Mouse (Mus musculus) lung, embryonic 15.5 days (tissue): ENCODE results near the gene Hormad1. TPM values are rescaled to one million over a fixed set of nuclear protein-coding genes. Genes with fewer than 3 reads are reported as not detected.
A peak's percentile ranks its signal among the peaks of the same experiment; 100 is the strongest.
"Not testable (repeated sequence)": the region's sequence is repeated elsewhere in the genome, so short reads cannot be mapped to it uniquely, and the experiment has no call there.

Experiments
- ATAC-seq: fragments of 200-750 bp; cut with Nextera tagmentation; 2 replicates; pipeline ENCODE4 v1.8.0; 2017; ENCODE audit warnings: moderate number of reproducible peaks, borderline replicate concordance; ENCODE audit not compliant: low FRiP score, low TSS enrichment; ENCODE audit errors: extremely low read depth
- H3K27ac ChIP-seq: fragments of 300-500 bp; sonication (generic); 2 replicates; pipeline ENCODE4 v1.5.1; 2015; ENCODE audit warnings: moderate library complexity, mild to moderate bottlenecking, inconsistent platforms
- H3K27me3 ChIP-seq: fragments of 300-500 bp; sonication (generic); 2 replicates; pipeline ENCODE4 v1.6.1; 2015; ENCODE audit warnings: inconsistent platforms
- H3K36me3 ChIP-seq: fragments of 300-500 bp; sonication (generic); 2 replicates; pipeline ENCODE4 v1.6.1; 2015; ENCODE audit warnings: inconsistent platforms
- H3K4me1 ChIP-seq: fragments of 300-500 bp; sonication (generic); 2 replicates; pipeline ENCODE4 v1.6.1; 2015; ENCODE audit warnings: inconsistent platforms
- H3K4me2 ChIP-seq: fragments of 300-500 bp; sonication (generic); 2 replicates; pipeline ENCODE4 v1.6.1; 2015; ENCODE audit warnings: inconsistent platforms, mild to moderate bottlenecking, moderate library complexity
- H3K4me3 ChIP-seq: fragments of 300-500 bp; sonication (generic); 2 replicates; pipeline ENCODE4 v1.5.1; 2015; ENCODE audit warnings: mild to moderate bottlenecking, inconsistent platforms
- H3K9ac ChIP-seq: fragments of 300-500 bp; sonication (generic); 2 replicates; pipeline ENCODE4 v1.6.1; 2015; ENCODE audit warnings: inconsistent platforms
- H3K9me3 ChIP-seq: fragments of 300-500 bp; sonication (generic); 2 replicates; pipeline ENCODE4 v1.6.1; 2016; ENCODE audit warnings: inconsistent platforms
- WGBS: fragments of 180-500 bp; shearing (Covaris S2); methylation state at CpG from one replicate; pipeline ENCODE4 v1.1.7; 2015; 5-methylcytosine and 5-hydroxymethylcytosine counted together
- polyA plus RNA-seq: library from polyadenylated mRNA; unstranded; fragments of >200 nt; fragmentation: Nextera tagmentation; extraction: Ambion mirVana; gene quantifications from 2 replicates; pipeline ENCODE4 v1.2.1, GENCODE M21; 2015

Hormad1 gene
- polyA plus RNA-seq, 1 experiment from 2014 or later = 0.10 TPM

DNA sequence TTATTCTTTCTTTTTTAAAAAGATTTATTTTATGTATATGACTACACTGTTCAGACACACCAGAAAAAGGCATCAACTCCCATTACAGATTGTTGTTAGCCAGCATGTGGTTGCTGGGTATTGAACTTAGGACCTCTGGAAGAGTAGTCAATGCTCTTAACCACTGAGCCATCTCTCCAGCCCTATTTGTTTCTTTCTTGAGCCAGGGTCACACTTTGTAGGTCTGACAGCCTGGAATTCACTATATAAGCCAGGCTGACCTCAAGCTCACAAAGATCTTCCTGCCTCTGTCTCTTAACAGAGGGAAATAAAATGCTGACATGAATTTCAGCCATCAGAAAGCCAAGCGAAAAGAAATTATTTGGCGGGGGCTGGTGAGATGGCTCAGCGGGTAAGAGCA lies 10.1 kb downstream of the Hormad1 start:
- ATAC-seq = no peak
- H3K4me2 ChIP-seq = no peak overlapping the region
- no peaks in the 10 kb centered on the region for H3K36me3 ChIP-seq
- H3K27ac ChIP-seq = no peak overlapping the region
- H3K9me3 ChIP-seq = no peaks in the 10 kb centered on the region
- no peak overlapping the region for H3K9ac ChIP-seq
- no peaks in the 10 kb centered on the region for H3K27me3 ChIP-seq
- no peaks in the 10 kb centered on the region for H3K4me1 ChIP-seq
- no peak overlapping the region for H3K4me3 ChIP-seq
- 83% methylated on average over 3 of the region's 3 CpGs for WGBS

DNA sequence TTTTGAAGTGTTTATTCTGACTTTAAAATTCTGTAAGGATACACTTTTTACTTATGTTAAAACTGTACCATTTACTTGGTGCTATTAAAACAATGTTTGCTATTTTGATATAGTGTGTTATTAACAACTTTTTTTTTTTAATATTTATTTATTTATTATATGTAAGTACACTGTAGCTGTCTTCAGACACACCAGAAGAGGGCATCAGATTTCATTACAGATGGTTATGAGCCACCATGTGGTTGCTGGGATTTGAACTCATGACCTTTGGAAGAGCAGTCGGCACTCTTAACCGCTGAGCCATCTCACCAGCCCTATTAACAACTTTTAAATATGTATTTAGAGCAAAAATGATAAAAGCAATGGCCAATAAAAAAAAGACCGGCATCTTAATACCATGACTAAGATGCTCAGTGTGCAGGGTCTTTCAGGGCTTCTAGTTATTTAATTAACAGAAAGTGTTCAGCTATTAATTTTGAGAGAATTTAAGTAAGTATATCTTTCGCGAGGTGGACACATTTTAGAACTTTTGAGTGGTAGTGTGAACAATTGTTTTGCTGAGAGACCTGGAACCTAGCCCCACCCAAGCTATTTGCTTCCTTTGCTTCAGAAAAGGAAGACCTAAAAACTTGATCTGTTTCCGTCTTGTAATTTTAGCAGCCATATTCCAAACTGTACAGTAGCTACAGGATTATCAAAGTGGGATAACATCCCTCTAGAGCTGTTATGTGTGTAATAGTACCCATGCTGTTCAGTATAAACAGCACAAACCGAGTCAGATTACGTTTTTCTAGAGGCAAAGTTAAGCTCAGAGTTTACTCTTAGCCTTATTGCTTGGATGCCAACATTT lies 28.5 kb downstream of the Hormad1 start:
- 43% methylated on average over 8 of the region's 8 CpGs for WGBS
- peaks cover 8% of the 10 kb centered on the region for H3K36me3 ChIP-seq
- H3K4me2 ChIP-seq = peak overlapping the region; percentile 62
- H3K4me3 ChIP-seq = peak overlapping the region; percentile 80
- no peaks in the 10 kb centered on the region for H3K9me3 ChIP-seq
- peaks cover 6% of the 10 kb centered on the region for H3K4me1 ChIP-seq
- H3K27me3 ChIP-seq = no peaks in the 10 kb centered on the region
- ATAC-seq = no peak
- H3K9ac ChIP-seq = 0 out of 2 replicates have a peak overlapping the region, but pooled peaks have one; percentile 8
- peak overlapping the region; percentile 84; the same call in 1 of the 2 replicates for H3K27ac ChIP-seq

DNA sequence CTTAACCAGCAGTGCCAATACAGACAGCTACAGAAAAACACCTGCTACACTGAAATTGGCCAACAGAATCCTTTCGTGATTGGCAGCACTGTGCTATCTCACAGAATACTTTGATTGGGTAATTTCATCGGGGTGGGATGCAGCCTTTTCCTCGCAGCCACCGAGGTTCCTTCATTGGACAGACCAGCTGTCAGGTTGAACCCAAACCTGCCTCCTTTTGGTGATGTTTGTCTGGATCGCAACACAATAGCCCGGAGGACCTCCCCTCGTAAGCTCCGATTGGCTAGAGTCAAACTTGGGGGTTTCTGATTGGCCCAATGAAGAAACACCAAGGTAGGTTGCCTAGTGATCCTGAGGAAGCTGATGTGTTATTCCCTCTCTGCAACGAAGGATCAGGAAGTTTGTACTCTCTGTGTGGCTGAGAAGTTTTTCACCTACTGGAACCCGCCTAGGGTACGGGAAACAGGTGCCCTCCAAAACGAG lies 29.2 kb downstream of the Hormad1 start, which contains the start of gene Golph3l:
Gene Golph3l, plus strand, starts transcription at position 331 of the 483 bp plus-strand sequence.
- Histone ChIP-seq H3K4me1 (peaks cover 6% of the 10 kb centered on the region), H3K4me2 (peak within 1 kb of the TSS; percentile 62), H3K9ac (peak within 1 kb of the TSS; percentile 60), H3K9me3 (no peaks in the 10 kb centered on the region), H3K4me3 (peak within 1 kb of the TSS; percentile 80), H3K36me3 (peaks cover 11% of the 10 kb centered on the region), H3K27ac (peak within 1 kb of the TSS; percentile 84), H3K27me3 (no peaks in the 10 kb centered on the region)
- peak; percentile 100 for ATAC-seq
- WGBS = 0% methylated on average over 12 of the region's 12 CpGs

DNA sequence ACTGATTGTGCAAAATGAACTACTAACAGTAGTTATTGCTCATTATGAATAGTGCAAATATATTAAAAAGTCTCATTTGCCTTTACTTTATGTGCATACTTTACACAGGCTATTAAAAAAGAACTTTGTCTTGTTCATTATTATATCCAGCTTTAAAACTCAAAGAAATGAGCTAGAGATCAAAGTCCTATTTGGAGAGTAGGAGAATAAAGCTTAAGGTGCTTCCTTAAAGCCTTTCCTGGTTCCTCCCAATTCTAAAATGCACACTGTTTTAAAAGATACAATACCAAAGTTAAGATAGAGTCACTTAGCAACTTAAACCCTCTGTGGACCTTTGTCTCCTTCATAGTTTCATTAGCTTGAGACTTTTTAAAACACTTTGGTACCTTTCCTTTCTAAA lies 39.3 kb downstream of the Hormad1 start:
- Histone ChIP-seq H3K9ac (no peak overlapping the region), H3K36me3 (peaks cover 18% of the 10 kb centered on the region), H3K9me3 (no peaks in the 10 kb centered on the region), H3K27me3 (no peaks in the 10 kb centered on the region), H3K27ac (no peak overlapping the region), H3K4me3 (no peak overlapping the region), H3K4me1 (no peaks in the 10 kb centered on the region), H3K4me2 (no peak overlapping the region)
- ATAC-seq = no peak

DNA sequence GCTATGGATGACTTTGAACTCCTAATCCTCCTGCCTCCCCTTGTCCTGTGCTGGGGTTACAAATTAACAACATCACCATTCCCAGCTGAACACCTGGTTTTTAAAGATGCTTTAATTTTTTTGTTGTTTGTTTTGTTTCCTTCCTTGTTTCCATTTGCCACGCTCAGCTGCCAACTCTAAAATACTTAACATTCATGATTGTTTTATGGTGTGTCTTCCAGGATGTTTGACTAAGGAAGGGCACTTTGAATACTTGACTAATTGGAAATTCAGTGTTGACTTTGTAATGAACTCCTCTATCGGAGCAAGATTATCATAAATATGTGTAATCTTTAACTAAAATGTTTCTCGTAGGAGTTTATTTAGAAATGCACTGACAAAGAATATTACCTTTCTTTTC lies 41.8 kb downstream of the Hormad1 start:
- peaks cover 2% of the 10 kb centered on the region; the same call in 1 of the 2 replicates for H3K36me3 ChIP-seq
- H3K27me3 ChIP-seq = no peaks in the 10 kb centered on the region
- H3K4me1 ChIP-seq = 0 out of 2 replicates have a peak, but pooled peaks cover 4% of the 10 kb centered on the region
- 73% methylated on average over 3 of the region's 3 CpGs for WGBS
- H3K9me3 ChIP-seq = no peaks in the 10 kb centered on the region
- H3K4me2 ChIP-seq = no peak overlapping the region
- H3K9ac ChIP-seq = no peak overlapping the region
- ATAC-seq = no peak
- no peak overlapping the region for H3K27ac ChIP-seq
- no peak overlapping the region for H3K4me3 ChIP-seq

DNA sequence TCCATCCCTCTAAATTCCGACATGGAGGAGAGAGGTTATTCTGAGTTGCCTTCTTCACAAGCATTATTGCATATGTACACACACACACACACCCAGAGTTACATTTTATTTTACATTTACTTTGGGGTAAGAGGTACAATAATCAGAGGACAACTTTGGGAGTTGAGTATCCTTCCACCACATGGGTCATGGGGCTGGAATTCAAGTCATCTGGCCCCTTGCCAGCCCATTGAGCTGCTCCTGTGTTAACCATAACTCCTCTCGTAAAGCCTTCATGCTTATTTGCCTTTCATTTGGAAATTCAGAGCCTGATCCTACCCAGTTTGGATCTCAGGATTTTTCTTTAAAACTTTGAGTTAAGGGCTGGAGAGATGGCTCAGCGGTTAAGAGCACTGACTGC lies 46.6 kb downstream of the Hormad1 start:
- ATAC-seq = no peak
- H3K4me1 ChIP-seq = 0 out of 2 replicates have a peak, but pooled peaks cover 4% of the 10 kb centered on the region
- no peaks in the 10 kb centered on the region for H3K27me3 ChIP-seq
- no peak overlapping the region for H3K9ac ChIP-seq
- H3K27ac ChIP-seq = 0 out of 2 replicates have a peak overlapping the region, but pooled peaks have one; percentile 3
- H3K4me2 ChIP-seq = no peak overlapping the region
- H3K4me3 ChIP-seq = no peak overlapping the region
- peaks cover 28% of the 10 kb centered on the region for H3K36me3 ChIP-seq
- 65% methylated on average over 3 of the region's 3 CpGs for WGBS
- H3K9me3 ChIP-seq = no peaks in the 10 kb centered on the region

DNA sequence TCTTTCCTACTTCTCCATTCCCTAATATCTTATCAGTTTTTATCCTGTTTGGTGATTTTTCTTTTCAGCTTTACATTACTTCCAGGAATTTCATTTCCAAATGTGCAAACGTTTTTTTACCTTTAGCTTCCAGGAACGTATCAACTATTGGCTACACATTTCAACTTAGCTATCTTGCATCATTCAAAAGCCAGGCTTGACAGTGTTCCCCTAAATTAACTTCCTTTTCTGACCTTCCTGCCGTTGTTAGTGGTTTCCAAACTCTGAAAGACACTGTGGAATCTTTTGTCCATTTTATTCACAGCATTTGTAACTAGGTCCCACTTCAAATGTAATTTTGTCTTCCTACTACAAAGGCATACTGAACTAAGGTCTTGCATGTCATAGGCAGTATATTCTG lies 49.7 kb downstream of the Hormad1 start:
- no peak overlapping the region for H3K4me2 ChIP-seq
- H3K4me3 ChIP-seq = no peak overlapping the region
- 66% methylated on average over 3 of the region's 3 CpGs for WGBS
- no peaks in the 10 kb centered on the region for H3K9me3 ChIP-seq
- H3K27ac ChIP-seq = no peak overlapping the region
- H3K4me1 ChIP-seq = 0 out of 2 replicates have a peak, but pooled peaks cover 4% of the 10 kb centered on the region
- H3K27me3 ChIP-seq = no peaks in the 10 kb centered on the region
- H3K9ac ChIP-seq = no peak overlapping the region
- peaks cover 28% of the 10 kb centered on the region for H3K36me3 ChIP-seq
- ATAC-seq = no peak

DNA sequence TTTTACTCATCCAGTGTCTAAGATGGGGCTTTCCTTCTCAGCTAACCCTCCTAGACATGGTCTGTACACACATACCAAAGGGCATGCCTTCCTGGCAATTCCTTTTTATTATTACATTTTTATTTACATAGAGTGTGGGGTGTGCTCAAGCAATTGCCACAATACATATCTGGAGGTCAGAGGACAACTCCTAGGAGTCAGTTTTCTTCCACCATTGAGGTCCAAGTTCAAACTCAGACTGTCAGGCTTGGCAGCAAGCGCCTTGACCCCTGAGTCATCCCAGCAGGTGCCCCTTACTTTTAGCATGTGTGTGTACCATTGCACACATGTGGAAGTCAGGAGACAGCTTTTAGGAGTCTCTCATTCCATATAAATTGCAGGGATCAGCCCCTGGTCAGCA lies 54.5 kb downstream of the Hormad1 start:
- Histone ChIP-seq H3K36me3 (peaks cover 37% of the 10 kb centered on the region), H3K9me3 (no peaks in the 10 kb centered on the region), H3K27ac (no peak overlapping the region), H3K4me3 (no peak overlapping the region), H3K4me2 (no peak overlapping the region), H3K9ac (no peak overlapping the region), H3K4me1 (no peaks in the 10 kb centered on the region), H3K27me3 (no peaks in the 10 kb centered on the region)
- 97% methylated on average over 1 of the region's 1 CpGs for WGBS
- no peak for ATAC-seq

DNA sequence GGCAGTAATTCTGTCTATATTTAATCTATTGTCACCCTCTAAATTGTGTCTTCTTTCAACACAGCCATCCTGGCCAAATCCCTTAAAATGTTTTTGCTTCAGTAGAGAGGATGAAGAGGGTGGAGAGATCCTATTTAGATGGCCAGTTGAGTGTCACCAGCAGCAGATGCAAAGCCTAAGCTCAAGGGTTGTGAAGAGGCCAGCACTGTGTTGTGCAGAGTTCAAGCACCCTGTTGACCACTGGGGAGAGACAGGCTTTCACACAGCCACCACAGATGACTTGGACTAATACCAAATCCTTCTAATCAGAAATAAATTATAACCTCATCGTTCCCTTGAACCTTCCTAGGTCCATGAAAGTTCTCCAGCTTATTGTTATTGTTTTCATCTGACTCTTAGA lies 59.0 kb downstream of the Hormad1 start:
- Histone ChIP-seq H3K27ac (no peak overlapping the region), H3K9ac (no peak overlapping the region), H3K4me1 (no peaks in the 10 kb centered on the region), H3K4me2 (no peak overlapping the region), H3K36me3 (peaks cover 37% of the 10 kb centered on the region), H3K9me3 (no peaks in the 10 kb centered on the region), H3K27me3 (no peaks in the 10 kb centered on the region), H3K4me3 (no peak overlapping the region)
- no peak for ATAC-seq
- 59% methylated on average over 1 of the region's 1 CpGs for WGBS

DNA sequence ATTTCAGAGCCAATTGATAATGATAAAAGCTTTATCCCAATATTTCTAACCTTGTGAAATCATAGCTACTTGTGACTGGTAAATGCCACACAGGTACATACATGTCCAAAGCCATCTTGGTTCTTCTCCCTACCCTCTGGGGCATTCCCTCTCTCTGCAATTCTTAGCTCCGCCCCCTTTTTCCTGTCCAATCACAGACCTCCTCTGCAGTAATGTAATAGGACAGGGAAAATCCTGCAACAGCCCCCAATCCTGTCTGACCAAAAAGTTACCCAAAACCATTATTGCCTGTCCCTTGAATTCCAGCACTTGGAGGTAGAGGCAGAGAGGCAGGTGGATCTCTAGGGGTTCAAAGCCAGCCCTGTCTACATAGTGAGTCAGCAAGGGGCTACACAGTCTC lies 61.8 kb downstream of the Hormad1 start:
- peaks cover 30% of the 10 kb centered on the region for H3K36me3 ChIP-seq
- peaks cover 7% of the 10 kb centered on the region for H3K4me1 ChIP-seq
- no peak overlapping the region for H3K4me2 ChIP-seq
- H3K9me3 ChIP-seq = no peaks in the 10 kb centered on the region
- no peak overlapping the region for H3K9ac ChIP-seq
- WGBS = 73% methylated on average over 1 of the region's 1 CpGs
- no peak overlapping the region for H3K27ac ChIP-seq
- H3K27me3 ChIP-seq = no peaks in the 10 kb centered on the region
- no peak overlapping the region for H3K4me3 ChIP-seq
- no peak for ATAC-seq

DNA sequence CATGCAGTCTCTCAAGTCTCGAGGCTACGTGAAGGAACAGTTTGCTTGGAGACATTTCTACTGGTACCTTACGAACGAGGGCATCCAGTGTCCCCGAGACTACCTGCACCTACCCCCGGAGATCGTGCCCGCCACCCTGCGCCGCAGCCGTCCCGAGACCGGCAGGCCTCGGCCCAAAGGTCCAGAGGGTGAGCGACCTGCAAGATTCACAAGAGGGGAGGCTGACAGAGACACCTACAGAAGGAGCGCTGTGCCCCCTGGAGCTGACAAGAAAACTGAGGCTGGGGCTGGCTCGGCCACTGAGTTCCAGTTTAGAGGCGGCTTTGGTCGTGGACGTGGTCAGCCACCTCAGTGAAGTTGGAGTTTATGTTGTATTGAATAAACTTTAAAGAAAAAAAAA lies 62.9 kb downstream of the Hormad1 start:
- WGBS = 91% methylated on average over 20 of the region's 20 CpGs
- not testable (repeated sequence) for H3K4me2 ChIP-seq, H3K4me1 ChIP-seq, H3K4me3 ChIP-seq, H3K27ac ChIP-seq, H3K9me3 ChIP-seq, H3K27me3 ChIP-seq, ATAC-seq, H3K9ac ChIP-seq
- peaks cover 34% of the 10 kb centered on the region for H3K36me3 ChIP-seq

DNA sequence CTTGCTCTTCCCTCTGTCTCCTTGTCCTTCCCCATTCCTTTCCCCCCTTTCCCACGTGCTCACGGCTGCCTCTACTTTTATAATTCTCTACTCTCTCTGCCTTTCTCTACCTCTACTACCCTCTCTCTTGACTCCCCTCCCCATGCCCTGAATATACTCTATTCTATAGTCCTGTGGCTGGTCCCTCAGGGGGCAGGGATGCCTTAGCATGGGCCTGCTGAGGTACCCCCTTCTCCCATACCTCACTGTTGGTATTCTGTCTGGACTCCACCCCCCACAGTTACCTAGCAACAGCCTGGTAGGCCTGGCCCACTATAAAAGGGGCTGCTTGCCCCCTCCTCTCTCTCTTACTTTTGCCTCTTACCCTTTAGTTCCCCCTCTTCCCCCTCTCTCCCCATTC lies 64.1 kb downstream of the Hormad1 start:
- no peak overlapping the region for H3K9ac ChIP-seq
- no peak overlapping the region for H3K27ac ChIP-seq
- peaks cover 8% of the 10 kb centered on the region for H3K4me1 ChIP-seq
- no peaks in the 10 kb centered on the region for H3K9me3 ChIP-seq
- no peak for ATAC-seq
- H3K4me2 ChIP-seq = no peak overlapping the region
- no peaks in the 10 kb centered on the region for H3K27me3 ChIP-seq
- peaks cover 34% of the 10 kb centered on the region for H3K36me3 ChIP-seq
- no peak overlapping the region for H3K4me3 ChIP-seq
- 52% methylated on average over 2 of the region's 2 CpGs for WGBS
